27 mouse cellular contexts compared by ENCODE assay signal in genomic region chr11:52523671-52524070, GRCm38 (mm10).
DNase-seq lines count a peak whose midpoint lies in the region; ATAC-seq and TF ChIP-seq lines count a peak whose summit lies in the region.
"Had no signal": no experiment of that assay in that cellular context is flagged by ENCODE, and none has a peak within 500 bp of the region (broad histone marks: within the 10 kb centered on the region; RNA-seq: fewer than 3 reads in every experiment).

No protein-coding gene starts in this region.

- no peak overlapping the region for H3K4me3 ChIP-seq in cerebellum, adult 2 months (replicated peaks; ENCODE audit: insufficient read depth, low read depth, low read length)
- H3K4me3 ChIP-seq in heart, embryonic 11.5 days (ENCODE audit: low read depth, low read length) = no peak overlapping the region
- no peak overlapping the region for H3K4me3 ChIP-seq in heart, adult 2 months
- H3K4me3 ChIP-seq in lung, adult 2 months (replicated peaks; ENCODE audit: extremely low read depth, low read depth, low read length) = no peak overlapping the region
- H3K4me3 ChIP-seq: embryonic facial prominence, embryonic 13.5 days; embryonic facial prominence, embryonic 15.5 days; erythroblast, embryonic 14.5 days; forebrain, embryonic 13.5 days; forebrain, embryonic 15.5 days had no signal

- TF ChIP-seq CTCF in cerebellum, adult 2 months (IDR thresholded peaks at IDR 0.05; ENCODE audit: borderline replicate concordance, insufficient read depth, low read depth, low read length) = no peak
- TF ChIP-seq CTCF in heart, adult 2 months (IDR thresholded peaks at IDR 0.05) = no peak
- no peak for TF ChIP-seq CTCF in lung, adult 2 months (IDR thresholded peaks at IDR 0.05; ENCODE audit: insufficient read depth, low read length)

- 35% methylated on average over 2 of the region's 2 CpGs for WGBS in cerebellum, adult 2 months
- WGBS in heart, embryonic 11.5 days (ENCODE audit: insufficient replicate concordance) = 60% methylated on average over 2 of the region's 2 CpGs
- WGBS in heart, adult 2 months = 59% methylated on average over 2 of the region's 2 CpGs
- WGBS in lung, adult 2 months = 58% methylated on average over 2 of the region's 2 CpGs

- intact Hi-C loops in heart, adult 2 months (cut with DNase I) = loop anchor here (2.0 to 5.0 kb wide), 3 partner anchors 244 to 734 kb away; no protein-coding TSS in a partner anchor
- intact Hi-C loops in left cerebral cortex, postnatal 4 days (cut with DNase I) = loop anchor here (5.0 kb wide), 1 partner anchor 239 kb away; the partner anchor contains the start of gene Fstl4

- H3K4me2 ChIP-seq in heart, embryonic 11.5 days = no peak overlapping the region
- H3K4me2 ChIP-seq: embryonic facial prominence, embryonic 13.5 days; embryonic facial prominence, embryonic 15.5 days; forebrain, embryonic 13.5 days; forebrain, embryonic 15.5 days had no signal

- H3K27ac ChIP-seq in cerebellum, adult 2 months (ENCODE audit: insufficient read depth, low read length) = no peak overlapping the region
- H3K27ac ChIP-seq in heart, embryonic 11.5 days (ENCODE audit: low read depth, low read length) = no peak overlapping the region
- H3K27ac ChIP-seq in heart, adult 2 months = no peak overlapping the region
- H3K27ac ChIP-seq: embryonic facial prominence, embryonic 13.5 days; embryonic facial prominence, embryonic 15.5 days; forebrain, embryonic 13.5 days had no signal

- H3K79me2 ChIP-seq in heart, adult 2 months (replicated peaks; ENCODE audit: control insufficient read depth, insufficient read depth, low read length) = no peaks in the 10 kb centered on the region

- DNase-seq in cerebellum, postnatal 10 days = peak; percentile 61 to 81
- DNase-seq in cerebellum, adult 2 months = no peak
- no peak for DNase-seq in heart, adult 2 months
- peak; percentile 53 for DNase-seq in left cerebral cortex, postnatal 4 days
- DNase-seq in left cerebral cortex, adult 11 months (ENCODE audit: low spot score) = no peak
- DNase-seq in lung, postnatal 36 days = peak; percentile 23
- DNase-seq in lung, adult 2 months = no peak
- DNase-seq: adrenal gland, adult 8-10 months; adrenal gland, postnatal 14 days; adrenal gland, postnatal 36 days; B cell, adult 2 months; cerebellum, adult 11-12 months; cerebellum, adult 8-10 months; cerebellum, adult 9-11 months; cerebellum, postnatal 36 days; embryo, embryonic 11 days; forebrain, postnatal 0 days had no signal

- no peak for ATAC-seq in heart, embryonic 11.5 days (replicated peaks; ENCODE audit: insufficient number of reproducible peaks, low FRiP score, low TSS enrichment)
- ATAC-seq: activated CD4-positive, CD25-positive, alpha-beta regulatory T cell, adult 4 months; CD4-positive, CD25-positive, alpha-beta regulatory T cell, adult 4 months; forebrain, embryonic 13.5 days; forebrain, embryonic 15.5 days; forebrain, postnatal 0 days; Patski had no signal

- H3K4me1 ChIP-seq in cerebellum, adult 2 months (ENCODE audit: control insufficient read depth, insufficient read depth, low read length) = no peaks in the 10 kb centered on the region
- H3K4me1 ChIP-seq in heart, embryonic 11.5 days (ENCODE audit: control insufficient read depth, insufficient read depth, low read length) = 0 out of 2 replicates have a peak, but pooled peaks cover 2% of the 10 kb centered on the region
- H3K4me1 ChIP-seq in heart, adult 2 months (ENCODE audit: control insufficient read depth, insufficient read depth, low read length) = no peaks in the 10 kb centered on the region
- H3K4me1 ChIP-seq in lung, adult 2 months (ENCODE audit: control insufficient read depth, insufficient read depth, low read length) = no peaks in the 10 kb centered on the region
- H3K4me1 ChIP-seq: embryonic facial prominence, embryonic 13.5 days; embryonic facial prominence, embryonic 15.5 days had no signal

- TF ChIP-seq POLR2A in cerebellum, adult 2 months (IDR thresholded peaks at IDR 0.05; ENCODE audit: borderline replicate concordance, insufficient read depth, low read length) = no peak
- no peak for TF ChIP-seq POLR2A in heart, adult 2 months (IDR thresholded peaks at IDR 0.05; ENCODE audit: insufficient read depth, low read depth, low read length)
- TF ChIP-seq POLR2A in lung, adult 2 months (IDR thresholded peaks at IDR 0.05; ENCODE audit: borderline replicate concordance, extremely low read depth, low read depth, low read length) = no peak

- no peaks in the 10 kb centered on the region for H3K27me3 ChIP-seq in cerebellum, adult 2 months (ENCODE audit: control insufficient read depth, insufficient read depth, low read length)
- H3K27me3 ChIP-seq in heart, embryonic 11.5 days (ENCODE audit: control insufficient read depth, insufficient read depth, low read length) = no peaks in the 10 kb centered on the region
- H3K27me3 ChIP-seq in heart, adult 2 months (ENCODE audit: control insufficient read depth, insufficient read depth, low read length) = no peaks in the 10 kb centered on the region
- H3K27me3 ChIP-seq: embryonic facial prominence, embryonic 13.5 days; embryonic facial prominence, embryonic 15.5 days; forebrain, embryonic 13.5 days had no signal

- 0 out of 2 replicates have a peak overlapping the region, but pooled peaks have one; percentile 28 for H3K9ac ChIP-seq in heart, embryonic 11.5 days (ENCODE audit: low read depth, low read length)
- no peak overlapping the region for H3K9ac ChIP-seq in heart, adult 2 months (ENCODE audit: low read depth, low read length)
- H3K9ac ChIP-seq: embryonic facial prominence, embryonic 13.5 days; embryonic facial prominence, embryonic 15.5 days; forebrain, embryonic 13.5 days; forebrain, embryonic 15.5 days; forebrain, postnatal 0 days had no signal

- no peak for TF ChIP-seq EP300 in heart, adult 2 months (IDR thresholded peaks at IDR 0.05; ENCODE audit: insufficient read depth, low read depth, low read length)

- H3K36me3 ChIP-seq in heart, embryonic 11.5 days (ENCODE audit: control insufficient read depth, insufficient read depth, low read length) = no peaks in the 10 kb centered on the region
- H3K36me3 ChIP-seq in heart, adult 2 months (ENCODE audit: control insufficient read depth, insufficient read depth, low read length) = no peaks in the 10 kb centered on the region
- H3K36me3 ChIP-seq: embryonic facial prominence, embryonic 13.5 days; embryonic facial prominence, embryonic 15.5 days; forebrain, embryonic 15.5 days; G1E had no signal

- H3K9me3 ChIP-seq in heart, embryonic 11.5 days (replicated peaks; ENCODE audit: control insufficient read depth, low read length) = no peaks in the 10 kb centered on the region
- H3K9me3 ChIP-seq: embryonic facial prominence, embryonic 13.5 days; embryonic facial prominence, embryonic 15.5 days; forebrain, embryonic 13.5 days; forebrain, embryonic 15.5 days; G1E had no signal

Comparison
In these comparisons a context has a peak if more than half of its experiments do, and no peak if none do; other contexts are left out.
1. DNase-seq: peak in cerebellum, postnatal 10 days (2 of 2), left cerebral cortex, postnatal 4 days (single experiment) and lung, postnatal 36 days (single experiment); none in cerebellum, adult 2 months (0 of 2), heart, adult 2 months (0 of 2), left cerebral cortex, adult 11 months (single experiment) and lung, adult 2 months (single experiment).